Mouse (Mus musculus): ENCODE data around the gene Zdhhc8.
A peak's percentile ranks its signal among the peaks of the same experiment; 100 is the strongest.

Gene Zdhhc8

DNA sequence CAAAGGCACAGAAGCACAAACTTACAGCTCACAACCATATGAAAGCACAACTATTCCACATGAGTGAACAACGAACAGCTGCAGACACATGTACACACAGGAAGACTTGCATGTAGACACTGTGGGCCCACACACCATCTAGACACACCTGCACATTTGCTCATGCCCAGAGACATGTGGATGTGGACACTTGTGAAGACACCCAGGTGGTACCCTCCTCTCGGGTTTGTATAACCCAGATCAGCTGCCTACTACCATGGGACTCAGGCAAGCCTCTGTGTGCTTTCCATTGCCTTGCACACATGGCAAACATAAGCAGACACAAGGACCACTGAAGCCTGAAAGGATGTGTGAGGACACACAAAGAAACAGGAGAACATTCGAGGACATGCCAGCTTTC, 3.9 kb downstream of the Zdhhc8 start:
- DNase-seq (ENCODE audit: low read depth) = no peak

DNA sequence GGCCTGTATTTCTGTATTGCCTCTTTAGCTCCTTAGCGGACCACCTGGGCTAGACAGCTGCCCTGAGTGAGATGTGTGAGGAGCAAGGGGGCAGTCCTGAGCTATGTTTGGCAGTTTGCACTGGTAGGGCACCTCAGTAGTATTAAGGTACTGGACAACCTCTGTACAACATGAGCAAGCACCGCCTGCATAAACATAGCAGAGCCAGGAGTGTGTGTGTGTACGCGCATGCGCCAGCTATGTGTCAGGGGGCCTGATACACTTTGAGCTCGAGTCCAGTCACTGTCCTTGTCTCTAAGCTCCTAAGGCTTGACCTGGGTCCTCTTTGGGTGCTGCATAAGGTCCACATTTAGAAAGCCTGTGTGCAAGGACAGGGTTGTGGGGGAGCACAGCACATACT, 4.3 kb downstream of the Zdhhc8 start:
- no peak for DNase-seq (ENCODE audit: low read depth)

DNA sequence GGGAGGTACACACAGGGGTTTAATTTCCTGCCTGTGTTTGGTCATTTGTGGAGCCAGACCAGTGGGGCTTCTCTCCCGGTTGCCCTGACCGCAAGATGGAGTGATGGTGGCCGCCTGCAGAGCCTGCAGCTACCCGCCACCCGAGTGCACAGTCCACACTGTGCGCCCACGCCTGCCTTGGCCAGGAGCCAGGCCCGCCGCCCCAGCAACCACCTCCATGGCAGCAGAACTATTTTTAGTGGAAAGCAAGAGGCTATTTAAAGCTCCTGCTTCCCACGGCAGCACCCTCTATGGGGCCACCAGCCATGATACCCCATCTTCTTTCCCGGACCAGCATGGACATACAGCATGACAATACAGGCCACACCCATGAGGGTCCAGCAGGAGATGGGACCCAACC, 5.3 kb downstream of the Zdhhc8 start:
- no peak for DNase-seq (ENCODE audit: low read depth)

DNA sequence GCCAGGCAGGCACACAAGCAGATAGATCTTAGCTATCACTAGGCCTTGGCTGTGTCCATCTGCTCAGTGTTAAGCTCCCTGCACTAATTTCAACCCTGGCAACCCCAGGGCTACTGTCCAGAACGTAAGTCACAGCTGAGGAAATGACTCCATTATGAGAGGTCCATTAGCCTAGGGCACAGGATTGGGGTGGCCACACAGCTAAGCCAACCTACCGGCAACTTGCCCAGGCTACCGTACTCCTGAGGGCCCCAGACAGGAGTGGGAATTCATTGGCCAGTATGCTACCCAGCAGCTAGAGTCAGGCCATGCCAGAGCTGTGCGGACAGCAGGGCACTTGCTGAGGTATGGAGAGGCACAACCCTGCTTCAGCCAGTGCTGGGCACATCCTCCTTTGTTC, 6.1 kb downstream of the Zdhhc8 start:
- DNase-seq (ENCODE audit: low read depth) = no peak

DNA sequence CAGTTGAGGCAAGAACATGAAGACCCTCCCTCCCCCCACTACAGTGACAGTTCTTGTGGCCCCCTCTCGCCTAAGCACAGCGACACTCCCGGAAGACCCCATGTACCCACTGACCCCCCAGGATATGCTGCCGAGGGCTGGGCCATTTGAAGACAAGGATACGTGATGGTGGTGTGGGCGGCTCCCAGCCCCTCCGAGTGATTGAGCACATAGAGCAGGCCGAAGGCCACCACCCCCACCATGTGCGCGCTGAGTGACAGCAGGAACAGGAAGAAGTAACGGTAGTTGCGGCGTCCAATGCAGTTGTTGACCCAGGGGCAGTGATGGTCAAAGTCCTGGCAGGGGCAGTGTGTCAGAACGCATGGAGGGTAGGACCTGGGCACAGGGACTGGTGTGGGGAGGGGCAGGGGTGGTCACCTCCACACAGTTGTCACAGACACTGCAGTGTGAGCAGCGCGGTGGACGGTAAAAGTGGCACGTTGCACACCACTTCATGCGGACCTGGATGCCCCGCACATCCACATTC, 7.0 kb downstream of the Zdhhc8 start:
- no peak for DNase-seq (ENCODE audit: low read depth)

DNA sequence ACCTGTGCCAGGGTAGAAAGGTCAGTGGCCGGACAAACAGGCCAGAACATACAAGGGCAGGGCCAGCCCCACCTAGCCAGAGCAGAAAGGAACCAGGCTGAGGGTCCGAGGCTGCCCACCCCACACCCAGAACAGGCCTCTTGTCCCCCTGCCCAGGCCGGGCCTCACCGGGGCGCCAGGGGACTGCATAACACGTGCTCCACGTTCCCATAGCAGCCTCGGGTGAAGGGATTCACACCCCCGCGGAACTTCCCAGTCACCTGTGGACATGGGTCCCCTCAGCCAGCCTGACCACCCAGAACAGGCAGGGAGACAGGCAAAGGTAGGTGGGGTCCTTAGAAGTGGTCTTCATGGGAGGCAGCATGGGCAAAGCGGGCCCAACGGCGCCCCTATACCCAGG, 7.7 kb downstream of the Zdhhc8 start:
- no peak for DNase-seq (ENCODE audit: low read depth)

DNA sequence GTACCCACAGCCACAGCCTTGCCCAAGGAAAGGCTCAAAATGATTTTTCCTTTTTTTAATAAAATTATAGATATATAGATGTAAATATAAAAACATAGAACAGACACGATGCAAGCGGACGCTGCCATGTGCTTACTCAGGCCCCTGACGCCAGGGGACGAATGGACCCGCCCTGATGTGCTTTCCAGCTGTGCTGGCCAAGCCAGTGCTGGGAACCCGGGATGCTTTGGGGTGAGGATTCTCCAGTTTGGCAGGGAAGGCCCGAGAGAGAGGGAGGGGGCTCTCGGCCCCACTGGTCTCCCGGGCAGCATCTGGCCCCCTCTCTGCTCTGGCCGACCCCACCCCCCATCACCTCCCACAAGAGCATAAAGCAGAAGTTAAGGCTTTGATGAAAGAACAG, 12.7 kb downstream of the Zdhhc8 start:
- no peak for DNase-seq (ENCODE audit: low read depth)

DNA sequence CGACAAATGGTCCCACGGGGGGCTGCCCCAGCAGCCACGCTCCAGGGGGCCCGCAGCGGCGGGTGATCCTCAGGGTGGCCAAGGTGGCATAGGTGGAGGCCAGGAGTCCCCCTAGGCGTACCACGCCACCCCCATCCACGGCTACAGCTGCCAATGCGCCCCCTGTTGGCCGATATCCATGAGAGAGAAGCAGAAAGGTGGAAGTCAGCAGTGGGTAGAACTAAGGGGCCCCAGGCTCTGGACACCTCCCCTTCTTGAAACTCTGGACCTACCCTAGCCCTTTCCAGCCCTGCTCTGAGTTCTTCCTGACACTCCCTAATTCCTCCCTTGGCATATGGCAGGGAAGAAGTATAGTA, 13.4 kb downstream of the Zdhhc8 start:
- DNase-seq (ENCODE audit: low read depth) = no peak

DNA sequence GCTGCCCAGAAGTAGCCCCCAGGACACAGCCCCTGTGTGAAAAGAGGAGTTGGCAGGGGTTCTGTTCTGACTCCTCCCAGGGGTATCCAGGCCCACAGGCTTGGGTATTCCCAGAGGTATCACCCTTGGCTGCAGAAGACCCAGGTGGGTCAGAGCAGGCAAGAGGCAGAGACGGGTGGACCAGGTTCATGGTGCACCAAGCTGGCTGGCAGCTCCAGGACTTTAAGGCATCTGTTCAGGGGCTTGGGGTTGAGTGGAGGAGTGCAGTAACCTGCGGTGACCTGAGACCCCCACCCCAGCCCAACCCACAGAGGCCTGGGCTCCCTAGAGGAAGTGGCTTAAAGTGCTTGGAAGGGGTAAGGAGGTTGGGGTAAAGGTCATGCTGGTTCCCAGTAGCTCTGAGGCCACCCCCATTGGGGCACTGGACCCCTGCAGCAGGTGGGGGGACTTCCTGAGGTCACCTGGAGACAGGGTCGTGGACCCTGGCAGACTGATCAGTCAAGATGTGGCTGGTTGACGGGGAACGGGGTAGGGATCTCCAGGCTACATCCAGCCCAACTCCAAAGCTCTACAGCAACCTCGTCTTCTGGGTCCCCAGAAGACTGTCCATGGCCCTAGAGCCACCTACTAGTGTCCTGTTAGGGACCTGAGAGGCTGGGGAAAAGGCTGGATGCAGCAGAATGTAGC, 13.9 kb downstream of the Zdhhc8 start:
- no peak for DNase-seq (ENCODE audit: low read depth)

DNA sequence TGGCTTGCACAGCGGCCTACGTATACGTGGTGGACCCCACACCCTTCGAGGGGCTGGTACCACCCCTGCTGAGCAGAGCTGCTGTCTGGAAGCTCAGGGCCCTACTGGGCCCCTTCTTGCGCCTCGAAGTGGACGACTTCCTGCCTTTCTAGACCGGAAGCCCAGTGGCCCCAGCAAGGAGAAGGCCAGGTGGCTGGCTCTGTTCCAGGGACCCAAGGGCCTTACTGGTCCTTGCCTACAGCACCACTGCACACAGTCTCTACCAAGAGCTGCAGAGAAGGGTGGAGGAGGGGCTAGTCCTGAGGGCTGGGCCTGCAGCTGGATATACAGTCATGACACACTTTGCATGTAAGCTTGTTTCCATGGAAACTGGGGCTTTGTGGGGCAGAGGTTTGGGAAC, 14.9 kb downstream of the Zdhhc8 start:
- no peak for DNase-seq (ENCODE audit: low read depth)

DNA sequence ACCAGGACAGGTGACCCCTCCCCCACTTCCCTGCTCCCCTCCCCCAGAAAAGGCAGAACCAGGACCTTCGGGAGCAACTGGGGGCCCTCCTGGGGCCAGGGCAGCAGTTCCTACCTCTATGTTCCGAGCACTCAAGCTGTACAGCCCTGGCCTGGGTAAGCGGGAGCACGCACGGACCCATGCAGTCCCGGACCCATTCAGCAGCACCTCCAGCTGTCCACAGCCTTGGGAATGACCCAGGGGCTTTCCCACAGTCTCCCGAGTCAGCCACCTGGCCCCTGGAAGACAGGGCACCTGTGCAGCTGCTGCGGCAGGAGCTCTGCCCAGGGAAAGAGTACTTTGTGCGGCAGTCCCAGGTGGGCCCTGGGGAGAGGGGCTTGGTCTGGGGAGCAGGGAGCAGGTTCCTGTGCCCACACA, 16.3 kb downstream of the Zdhhc8 start:
- DNase-seq (ENCODE audit: low read depth) = no peak

DNA sequence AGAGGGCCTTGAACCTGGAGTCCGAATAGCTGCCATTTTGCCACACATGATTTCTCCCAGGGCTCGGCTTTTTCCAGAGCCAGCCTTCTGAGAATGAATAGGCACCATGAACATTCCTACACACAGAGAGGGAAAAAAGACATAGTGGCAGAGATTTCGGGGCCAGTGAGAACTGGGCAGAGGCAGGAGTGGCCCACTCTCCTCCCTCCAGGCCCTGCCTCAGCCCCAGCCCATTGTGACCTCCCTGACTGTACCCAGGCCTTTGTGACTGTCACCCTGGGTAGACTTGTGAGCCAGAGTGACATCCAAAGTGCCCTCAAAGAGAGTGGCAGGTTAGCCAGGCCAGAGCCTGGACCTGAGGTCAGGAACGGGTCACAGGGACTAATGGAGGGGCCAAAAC, 17.4 kb downstream of the Zdhhc8 start, which contains the start of gene Ccdc188:
Ccdc188 (plus strand) TSS at position 301 of the 400 bp plus-strand sequence.
- no peak for DNase-seq (ENCODE audit: low read depth)

DNA sequence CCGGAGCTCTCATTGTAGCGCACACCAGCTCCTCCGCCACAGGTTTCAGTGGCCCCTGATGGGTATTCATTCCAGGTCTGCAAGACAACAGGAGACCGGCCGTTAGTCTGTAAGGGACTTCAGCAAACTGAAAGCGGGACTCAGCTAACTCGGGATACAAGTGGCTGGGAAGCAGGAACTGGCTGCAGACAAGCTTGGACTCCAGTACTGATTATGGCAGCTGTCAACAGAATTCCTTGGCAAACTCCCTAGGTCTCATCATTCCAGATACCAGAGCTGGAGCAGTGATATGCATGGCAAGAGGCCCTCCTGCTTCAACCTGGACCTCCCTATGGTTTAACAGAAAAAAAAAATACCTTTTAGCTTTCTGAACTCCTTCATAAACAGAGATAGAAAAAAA, 20.1 kb downstream of the Zdhhc8 start:
- DNase-seq (ENCODE audit: low read depth) = no peak

DNA sequence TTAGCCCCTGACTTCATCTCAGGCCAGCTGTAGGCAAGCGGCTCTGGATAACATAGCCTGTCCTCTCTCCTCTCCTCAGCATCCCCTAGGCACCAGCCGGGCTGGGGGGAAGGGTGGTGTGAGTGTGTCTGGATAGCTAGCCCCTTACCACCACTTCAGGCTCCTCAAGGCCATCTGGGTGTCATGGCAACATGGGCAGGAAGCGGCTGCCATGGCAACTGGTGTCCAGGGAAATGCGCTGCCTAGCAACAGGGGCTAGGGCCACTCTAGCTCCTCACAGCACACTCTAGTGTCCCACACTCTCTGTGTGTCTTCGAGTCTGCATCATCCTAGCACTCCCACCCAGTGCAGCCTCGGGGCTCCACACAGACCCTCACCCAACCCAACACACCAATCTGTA, 21.2 kb downstream of the Zdhhc8 start:
- no peak for DNase-seq (ENCODE audit: low read depth)

DNA sequence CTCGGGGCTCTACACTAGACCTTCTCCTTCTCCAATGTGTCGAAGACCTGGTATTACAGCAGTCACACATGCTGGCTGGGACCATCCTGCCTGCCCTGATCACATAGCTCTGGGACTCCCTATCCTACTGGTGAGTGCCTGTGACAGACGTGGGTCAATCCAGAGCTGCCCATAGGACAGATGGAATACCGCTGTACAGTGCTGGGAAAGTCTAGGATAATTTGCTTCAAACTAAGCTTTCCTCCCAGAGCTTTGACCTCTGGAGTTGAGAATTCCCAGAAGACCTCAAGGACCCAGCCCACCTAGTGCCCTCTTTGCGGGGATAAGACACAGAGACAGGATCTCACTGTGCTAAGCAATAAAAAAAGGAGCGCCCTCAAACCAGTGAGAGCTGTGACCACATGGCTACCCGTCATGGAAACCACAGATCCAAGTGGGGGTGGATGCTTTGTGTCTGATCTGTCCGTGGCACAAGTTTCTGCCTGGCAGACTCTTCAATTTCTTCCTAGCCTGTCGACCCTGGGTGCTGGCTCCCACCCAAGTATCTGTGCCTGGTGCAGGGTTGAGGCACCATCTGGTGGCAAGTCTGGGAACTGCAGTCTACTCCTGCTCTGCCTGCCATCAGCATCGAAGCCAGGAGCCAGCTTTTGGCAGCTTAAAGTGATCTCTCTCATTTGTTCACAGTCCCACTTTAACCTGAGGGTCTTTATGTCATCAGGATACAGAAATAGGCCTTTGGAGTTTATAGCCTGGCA, 23.3 kb downstream of the Zdhhc8 start:
- DNase-seq (ENCODE audit: low read depth) = peak; percentile 66

DNA sequence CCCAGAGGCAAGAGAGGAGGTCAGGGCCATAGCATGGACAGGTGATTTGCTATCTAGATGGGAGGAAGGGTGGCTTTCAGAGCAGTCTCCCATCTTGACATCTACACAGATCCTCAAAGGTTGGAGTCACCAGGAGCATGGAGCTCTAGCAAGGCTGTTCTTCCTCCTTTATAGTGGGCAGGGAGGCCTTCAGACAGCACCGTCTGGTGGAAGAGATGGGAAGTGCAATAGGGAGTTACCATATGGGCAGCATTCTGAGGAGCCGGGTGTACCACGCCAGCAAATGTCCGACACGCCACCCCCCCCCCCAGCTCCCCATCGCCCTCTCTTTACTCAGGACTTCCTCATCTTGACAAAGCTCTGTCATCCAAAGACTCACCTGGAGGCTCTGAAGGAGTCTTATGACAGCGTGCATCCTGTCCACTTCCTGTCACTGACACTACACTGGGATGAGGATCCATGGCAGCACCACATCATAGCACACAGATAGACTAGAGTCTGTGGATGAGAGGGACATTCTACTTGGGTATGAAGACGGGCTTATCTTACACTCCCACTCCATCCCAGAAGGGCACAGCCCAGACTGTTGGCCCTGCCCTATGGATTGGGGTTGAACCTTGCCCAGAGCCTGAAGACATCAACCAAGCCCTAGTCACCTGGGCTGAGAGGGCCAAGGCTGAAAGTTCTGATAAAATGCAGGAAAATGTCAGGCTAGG, 24.1 kb downstream of the Zdhhc8 start:
- DNase-seq (ENCODE audit: low read depth) = peak; percentile 69

DNA sequence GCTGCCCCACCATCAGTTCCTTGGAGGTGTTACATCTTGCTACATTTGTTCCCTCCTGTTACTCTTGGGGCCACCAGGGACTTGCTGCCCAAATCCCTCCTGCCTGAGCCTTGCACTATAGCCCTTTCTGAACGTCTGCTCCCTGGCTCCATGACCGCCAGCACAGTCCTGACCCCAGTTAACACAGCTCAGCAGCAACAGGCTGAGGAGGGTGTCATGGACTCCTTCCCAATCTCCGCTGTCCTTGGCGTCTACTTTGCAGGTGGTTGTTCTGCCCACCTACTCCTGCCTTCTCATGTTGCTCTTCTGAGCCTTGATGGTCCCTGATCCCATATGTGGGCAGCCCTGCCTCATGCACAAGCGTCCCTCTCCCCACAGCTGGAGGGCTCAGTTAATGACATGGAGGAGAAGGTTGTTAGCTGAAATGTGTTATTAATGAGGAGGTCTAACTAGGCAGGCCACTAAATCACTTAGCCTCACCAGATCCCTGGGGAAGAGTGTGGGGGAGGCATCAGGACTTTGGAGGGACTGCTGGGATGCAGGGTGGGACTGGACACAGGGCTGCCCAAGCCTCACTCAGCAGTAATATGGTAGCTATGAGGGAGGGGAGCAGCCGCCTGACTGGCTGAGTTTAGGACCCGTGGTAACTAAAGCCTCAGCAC, 31.4 kb downstream of the Zdhhc8 start:
- no peak for DNase-seq (ENCODE audit: low read depth)

DNA sequence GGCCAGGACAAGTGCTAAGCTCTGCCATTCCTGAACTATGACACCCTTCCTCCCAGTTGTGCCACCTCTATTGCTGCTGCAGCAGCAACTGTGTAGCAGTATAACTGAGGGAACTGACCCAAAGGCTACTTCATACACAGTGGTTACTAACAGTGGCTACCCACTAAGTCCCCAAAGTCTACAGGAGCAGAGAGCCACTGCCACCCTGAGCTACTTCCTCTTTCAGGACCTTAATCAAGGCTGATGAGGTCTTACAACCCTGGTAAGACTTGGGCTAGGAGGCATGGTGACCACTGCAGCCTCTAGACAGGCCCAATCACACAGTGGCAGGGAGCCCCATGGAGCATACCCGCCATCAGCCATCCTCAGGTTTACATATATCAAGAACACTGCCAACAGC, 32.9 kb downstream of the Zdhhc8 start:
- no peak for DNase-seq (ENCODE audit: low read depth)

DNA sequence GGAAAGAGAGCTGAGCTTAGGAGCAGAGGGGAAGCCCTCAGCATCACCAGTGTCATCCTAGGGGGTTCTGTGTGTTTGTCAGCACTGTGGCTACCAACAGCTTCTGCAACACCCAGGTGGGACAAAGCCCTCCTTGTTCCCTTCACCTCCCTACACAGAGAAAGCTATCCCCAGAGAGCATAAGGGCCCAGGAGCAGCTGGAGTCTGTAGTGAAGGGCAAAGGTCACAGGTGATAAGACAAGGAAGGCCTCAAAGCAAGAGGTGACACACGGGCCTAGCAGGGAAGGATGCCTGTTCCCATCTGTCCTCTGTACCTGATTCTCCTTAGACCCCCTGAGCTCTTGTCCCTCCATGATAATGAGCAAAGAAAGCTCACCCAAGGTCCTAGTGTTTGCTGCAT, 33.3 kb downstream of the Zdhhc8 start:
- no peak for DNase-seq (ENCODE audit: low read depth)

DNA sequence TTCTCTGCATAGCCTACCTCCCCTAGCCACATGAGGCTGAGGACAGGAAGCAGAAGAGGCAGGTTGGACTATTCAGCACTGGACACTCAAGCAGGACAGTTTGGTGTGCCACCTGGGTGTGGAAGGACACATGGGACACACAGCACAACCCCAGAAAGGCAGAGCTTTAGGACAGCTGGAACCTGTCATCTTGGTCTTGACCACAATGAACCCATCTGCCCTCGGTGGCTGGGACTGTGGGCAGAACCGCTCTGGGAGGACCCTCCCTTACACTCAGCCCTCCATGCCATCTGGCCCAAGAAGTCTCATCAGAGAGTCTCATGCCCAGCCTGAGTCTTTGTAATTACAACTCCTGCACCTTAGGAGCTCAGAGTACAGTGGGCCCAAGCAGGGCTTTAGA, 34.9 kb downstream of the Zdhhc8 start:
- no peak for DNase-seq (ENCODE audit: low read depth)

DNA sequence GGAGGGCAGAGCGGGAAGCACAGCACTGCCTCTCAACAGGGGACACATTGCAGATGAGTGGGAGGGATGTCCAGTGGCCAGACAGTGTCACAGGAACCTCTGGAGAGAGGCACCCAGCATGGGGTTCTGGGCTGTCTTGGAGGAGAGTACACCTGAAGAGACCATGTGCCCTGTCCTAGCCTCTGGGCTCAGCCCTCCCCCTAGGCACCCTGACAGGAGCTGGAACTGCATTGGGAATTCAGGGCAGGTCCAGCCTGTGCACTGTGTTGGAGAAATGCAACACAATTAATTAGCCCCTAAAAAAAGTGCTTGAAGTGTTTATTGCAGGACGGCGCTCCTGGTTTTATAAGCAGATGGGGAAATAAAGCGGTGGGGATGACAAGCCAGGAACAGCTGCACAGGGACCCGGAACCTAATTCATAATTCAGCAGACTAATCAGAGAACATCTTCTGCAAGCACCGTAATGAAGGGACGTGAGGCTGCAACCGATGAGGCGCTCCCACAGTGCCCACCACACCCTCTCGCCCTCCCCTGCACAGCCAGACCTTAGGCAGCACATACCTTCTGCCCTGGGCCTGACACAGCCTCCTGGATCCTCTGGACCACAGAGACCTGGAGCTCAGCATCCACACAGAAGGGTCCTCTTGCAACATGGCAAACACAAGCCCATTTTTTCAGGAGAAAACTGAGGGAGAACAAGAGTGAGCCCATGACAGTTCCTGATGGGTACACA, 36.4 kb downstream of the Zdhhc8 start:
- DNase-seq (ENCODE audit: low read depth) = no peak

DNA sequence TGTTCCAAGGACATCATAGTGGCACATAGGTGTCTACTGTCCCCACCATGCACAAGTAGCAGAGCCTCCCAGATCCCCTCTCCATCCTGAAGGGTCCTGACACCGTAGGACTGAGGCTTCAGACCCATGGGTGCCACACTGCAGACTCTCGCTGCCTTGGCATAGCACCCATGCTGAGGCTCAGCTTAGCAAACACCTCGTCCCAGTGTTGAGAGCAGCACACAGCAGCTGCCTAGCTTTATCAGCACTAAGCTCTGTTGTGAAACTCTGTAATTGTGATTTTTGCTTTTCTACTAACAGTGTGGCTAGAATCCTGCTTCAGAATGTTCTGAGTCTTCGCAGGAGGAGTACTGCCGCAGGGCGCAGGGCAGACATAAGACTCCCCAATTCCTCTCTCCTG, 37.1 kb downstream of the Zdhhc8 start:
- no peak for DNase-seq (ENCODE audit: low read depth)
